Mouse (Mus musculus) midbrain, embryonic 12.5 days (tissue): ENCODE results near the gene Clasp2. TPM values are rescaled to one million over a fixed set of nuclear protein-coding genes. Genes with fewer than 3 reads are reported as not detected.

ENCODE experiments used
- ATAC-seq: fragments of 200-750 bp; cut with Nextera tagmentation; 2 replicates; pipeline ENCODE4 v1.8.0; 2017; ENCODE audit warnings: low read depth, moderate TSS enrichment, moderate library complexity; ENCODE audit not compliant: low FRiP score
- H3K27ac ChIP-seq: fragments of 300-500 bp; sonication (generic); replicated peaks from 2 replicates; pipeline ENCODE4 v1.5.1; 2016; ENCODE audit warnings: mild to moderate bottlenecking
- H3K27me3 ChIP-seq: fragments of 300-500 bp; sonication (generic); 2 replicates; pipeline ENCODE4 v1.6.1; 2016; ENCODE audit warnings: mild to moderate bottlenecking
- H3K36me3 ChIP-seq: fragments of 300-500 bp; sonication (generic); 2 replicates; pipeline ENCODE4 v1.6.1; 2016
- H3K4me1 ChIP-seq: fragments of 300-500 bp; sonication (generic); 2 replicates; pipeline ENCODE4 v1.6.1; 2016
- H3K4me2 ChIP-seq: fragments of 300-500 bp; sonication (generic); replicated peaks from 2 replicates; pipeline ENCODE4 v1.6.1; 2016; ENCODE audit warnings: mild to moderate bottlenecking, moderate library complexity
- H3K4me3 ChIP-seq: fragments of 300-500 bp; sonication (generic); 2 replicates; pipeline ENCODE4 v1.5.1; 2016; ENCODE audit warnings: mild to moderate bottlenecking
- H3K9ac ChIP-seq: fragments of 300-500 bp; sonication (generic); replicated peaks from 2 replicates; pipeline ENCODE4 v1.6.1; 2016; ENCODE audit warnings: mild to moderate bottlenecking, moderate library complexity
- H3K9me3 ChIP-seq: fragments of 300-500 bp; sonication (generic); 2 replicates; pipeline ENCODE4 v1.6.1; 2016; ENCODE audit warnings: mild to moderate bottlenecking
- WGBS: fragments of 180-500 bp; shearing (Covaris S2); methylation state at CpG from one replicate; pipeline ENCODE4 v1.1.7; 2016; 5-methylcytosine and 5-hydroxymethylcytosine counted together
- polyA plus RNA-seq: library from polyadenylated mRNA; unstranded; fragments of >200 nt; fragmentation: Nextera tagmentation; extraction: Ambion mirVana; gene quantifications from 2 replicates; pipeline ENCODE4 v1.2.1, GENCODE M21; 2016

The Clasp2 gene
- polyA plus RNA-seq, 1 experiment from 2014 or later: 78.8 TPM

- Histone ChIP-seq H3K4me1 (no peaks in the 10 kb centered on the region), H3K9me3 (no peaks in the 10 kb centered on the region), H3K9ac (no peak overlapping the region), H3K27me3 (no peaks in the 10 kb centered on the region), H3K4me2 (no peak overlapping the region), H3K27ac (no peak overlapping the region), H3K4me3 (no peak overlapping the region), H3K36me3 (no peaks in the 10 kb centered on the region)
- 90% methylated on average over 18 of the region's 18 CpGs for WGBS
- no peak for ATAC-seq
These were observed 14.1 kb upstream of the Clasp2 start for GRCm38 (mm10) chr9:113726991-113727680.

DNA sequence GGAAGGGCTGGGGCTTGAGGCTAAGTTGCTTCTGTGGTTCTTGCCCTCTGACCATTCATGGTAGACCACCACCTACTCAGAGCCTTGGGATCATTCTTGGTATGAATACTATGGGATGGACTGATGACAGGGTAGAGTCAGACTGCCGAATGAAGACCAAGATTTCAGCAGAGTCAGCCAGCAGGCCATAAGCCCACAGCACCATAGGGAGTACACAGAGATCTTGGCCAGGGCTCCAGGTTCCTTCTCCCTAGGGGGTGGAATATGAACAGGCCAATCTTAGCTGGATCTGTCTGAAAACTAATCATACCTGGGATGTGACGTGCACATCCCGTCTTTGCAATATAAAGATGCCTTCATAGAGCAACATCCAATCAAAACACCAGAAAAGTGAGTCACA is 9.7 kb upstream of the Clasp2 start:
- Histone ChIP-seq H3K27me3 (no peaks in the 10 kb centered on the region), H3K36me3 (no peaks in the 10 kb centered on the region), H3K27ac (no peak overlapping the region), H3K4me3 (no peak overlapping the region), H3K4me1 (no peaks in the 10 kb centered on the region), H3K9ac (no peak overlapping the region), H3K4me2 (no peak overlapping the region), H3K9me3 (no peaks in the 10 kb centered on the region)
- WGBS: 81% methylated on average over 3 of the region's 3 CpGs
- ATAC-seq: no peak

DNA sequence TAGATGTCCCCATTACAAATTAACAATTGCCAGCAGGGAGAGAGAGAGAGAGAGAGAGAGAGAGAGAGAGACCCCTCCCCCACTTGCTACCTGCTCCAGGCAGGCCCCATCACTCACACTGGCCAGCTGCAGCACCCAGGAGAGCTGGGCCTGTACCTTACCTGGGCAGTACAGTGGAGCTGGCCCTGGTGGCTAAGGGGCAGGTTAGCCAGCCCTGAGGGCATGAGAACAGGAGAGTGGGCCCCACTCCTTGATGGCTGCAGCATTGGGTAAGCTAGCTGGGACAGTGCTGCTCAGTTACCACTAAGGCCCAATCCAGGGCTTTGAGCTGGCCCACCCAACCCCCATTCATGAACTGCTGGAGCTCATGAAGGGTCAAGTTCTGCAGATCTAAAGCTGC is 5.4 kb upstream of the Clasp2 start:
- Histone ChIP-seq H3K4me3 (no peak overlapping the region), H3K9ac (no peak overlapping the region), H3K4me2 (no peak overlapping the region), H3K27me3 (no peaks in the 10 kb centered on the region), H3K27ac (no peak overlapping the region), H3K4me1 (peaks cover 4% of the 10 kb centered on the region), H3K36me3 (no peaks in the 10 kb centered on the region), H3K9me3 (no peaks in the 10 kb centered on the region)
- ATAC-seq: no peak

GRCm38 (mm10) chr9:113738021-113738420 is 3.3 kb upstream of the Clasp2 start:
- ATAC-seq: no peak
- no peak overlapping the region for H3K9ac ChIP-seq
- no peak overlapping the region for H3K27ac ChIP-seq
- H3K9me3 ChIP-seq: no peaks in the 10 kb centered on the region
- no peak overlapping the region for H3K4me2 ChIP-seq
- H3K36me3 ChIP-seq: no peaks in the 10 kb centered on the region
- H3K4me1 ChIP-seq: peaks cover 9% of the 10 kb centered on the region
- H3K27me3 ChIP-seq: no peaks in the 10 kb centered on the region
- WGBS: 71% methylated on average over 9 of the region's 9 CpGs
- H3K4me3 ChIP-seq: no peak overlapping the region

GRCm38 (mm10) chr9:113738941-113739340 is 2.3 kb upstream of the Clasp2 start:
- Histone ChIP-seq H3K27ac (no peak overlapping the region), H3K9me3 (no peaks in the 10 kb centered on the region), H3K36me3 (no peaks in the 10 kb centered on the region), H3K4me3 (no peak overlapping the region), H3K27me3 (no peaks in the 10 kb centered on the region), H3K9ac (no peak overlapping the region), H3K4me1 (peaks cover 15% of the 10 kb centered on the region), H3K4me2 (no peak overlapping the region)
- ATAC-seq: no peak
- 88% methylated on average over 6 of the region's 6 CpGs for WGBS

- WGBS: under 1% methylated on average over 61 of the region's 64 CpGs
- Histone ChIP-seq H3K27me3 (no peaks in the 10 kb centered on the region), H3K4me2 (peak overlapping the region; percentile 80), H3K27ac (peak overlapping the region; percentile 77), H3K9me3 (no peaks in the 10 kb centered on the region), H3K4me1 (peaks cover 15% of the 10 kb centered on the region), H3K9ac (peak overlapping the region; percentile 84), H3K36me3 (no peaks in the 10 kb centered on the region), H3K4me3 (peak overlapping the region; percentile 94)
- ATAC-seq: no peak; the same call in 1 of the 2 replicates
These were observed 414 bp downstream of the Clasp2 start for GRCm38 (mm10) chr9:113741637-113742137.

- peak overlapping the region; percentile 94 for H3K4me3 ChIP-seq
- peak overlapping the region; percentile 80 for H3K4me2 ChIP-seq
- 4% methylated on average over 17 of the region's 17 CpGs for WGBS
- no peaks in the 10 kb centered on the region for H3K36me3 ChIP-seq
- no peak overlapping the region for H3K27ac ChIP-seq
- no peak for ATAC-seq
- H3K4me1 ChIP-seq: peaks cover 15% of the 10 kb centered on the region
- peak overlapping the region; percentile 84 for H3K9ac ChIP-seq
- H3K9me3 ChIP-seq: no peaks in the 10 kb centered on the region
- no peaks in the 10 kb centered on the region for H3K27me3 ChIP-seq
These were observed 1.1 kb downstream of the Clasp2 start for GRCm38 (mm10) chr9:113742361-113742794.

DNA sequence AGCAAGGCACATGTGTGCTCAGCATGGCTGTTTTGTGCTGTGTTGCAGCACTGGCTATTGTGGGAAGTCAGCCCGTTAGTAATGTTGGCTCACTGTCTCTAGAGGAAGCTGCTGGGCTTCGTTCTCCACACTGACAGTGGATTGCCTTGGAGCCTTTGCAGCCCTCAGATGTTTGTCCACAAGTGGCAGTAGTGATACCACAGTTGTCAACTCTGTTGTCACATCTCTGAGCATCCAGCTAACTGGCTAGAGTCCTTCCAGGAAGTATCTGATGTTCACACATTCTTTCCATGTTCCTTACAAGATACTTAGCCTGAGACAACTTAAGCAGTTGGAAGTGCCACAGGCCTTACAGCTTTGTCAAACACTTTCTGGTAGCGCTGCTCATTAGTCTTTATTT is 2.0 kb downstream of the Clasp2 start:
- Histone ChIP-seq H3K4me2 (peak overlapping the region; percentile 80; the same call in 1 of the 2 replicates), H3K27ac (no peak overlapping the region), H3K9me3 (no peaks in the 10 kb centered on the region), H3K9ac (no peak overlapping the region), H3K36me3 (no peaks in the 10 kb centered on the region), H3K4me3 (no peak overlapping the region), H3K27me3 (no peaks in the 10 kb centered on the region), H3K4me1 (peaks cover 15% of the 10 kb centered on the region)
- ATAC-seq: no peak
- WGBS: 56% methylated on average over 3 of the region's 3 CpGs

DNA sequence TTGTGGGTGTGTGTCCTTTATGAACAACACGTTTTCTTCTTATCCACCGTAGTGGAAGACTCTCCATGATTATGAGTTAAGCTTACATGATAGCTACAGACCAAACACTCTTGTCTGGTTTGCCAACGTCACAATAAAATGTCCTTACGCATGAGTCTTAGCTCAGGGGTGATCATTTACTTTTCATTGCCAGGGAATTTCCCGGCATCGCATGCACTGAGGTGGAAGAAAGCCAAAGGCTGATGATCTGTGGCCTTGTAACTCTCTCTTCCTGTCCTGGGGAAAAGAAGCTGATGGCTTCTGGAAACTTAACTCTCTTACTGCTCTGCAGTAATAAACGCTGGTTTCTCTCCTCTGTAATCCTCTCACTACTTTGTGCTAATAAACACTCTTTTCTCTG is 8.1 kb downstream of the Clasp2 start:
- 86% methylated on average over 7 of the region's 7 CpGs for whole genome bisulfite sequencing

GRCm38 (mm10) chr9:113755888-113756719 is 14.8 kb downstream of the Clasp2 start:
- WGBS: 90% methylated on average over 15 of the region's 15 CpGs
- no peak overlapping the region for H3K27ac ChIP-seq
- no peaks in the 10 kb centered on the region for H3K9me3 ChIP-seq
- H3K36me3 ChIP-seq: peaks cover 12% of the 10 kb centered on the region; the same call in 1 of the 2 replicates
- no peak overlapping the region for H3K9ac ChIP-seq
- no peaks in the 10 kb centered on the region for H3K4me1 ChIP-seq
- ATAC-seq: no peak
- H3K4me2 ChIP-seq: no peak overlapping the region
- no peak overlapping the region for H3K4me3 ChIP-seq
- H3K27me3 ChIP-seq: no peaks in the 10 kb centered on the region

More for the DNA sequence above, 8.1 kb downstream of the Clasp2 start:
- H3K9ac ChIP-seq: no peak overlapping the region
- no peak overlapping the region for H3K4me2 ChIP-seq
- H3K9me3 ChIP-seq: no peaks in the 10 kb centered on the region
- H3K36me3 ChIP-seq: peaks cover 5% of the 10 kb centered on the region
- no peak overlapping the region for H3K27ac ChIP-seq
- no peaks in the 10 kb centered on the region for H3K27me3 ChIP-seq
- H3K4me1 ChIP-seq: no peaks in the 10 kb centered on the region
- no peak for ATAC-seq
- no peak overlapping the region for H3K4me3 ChIP-seq

DNA sequence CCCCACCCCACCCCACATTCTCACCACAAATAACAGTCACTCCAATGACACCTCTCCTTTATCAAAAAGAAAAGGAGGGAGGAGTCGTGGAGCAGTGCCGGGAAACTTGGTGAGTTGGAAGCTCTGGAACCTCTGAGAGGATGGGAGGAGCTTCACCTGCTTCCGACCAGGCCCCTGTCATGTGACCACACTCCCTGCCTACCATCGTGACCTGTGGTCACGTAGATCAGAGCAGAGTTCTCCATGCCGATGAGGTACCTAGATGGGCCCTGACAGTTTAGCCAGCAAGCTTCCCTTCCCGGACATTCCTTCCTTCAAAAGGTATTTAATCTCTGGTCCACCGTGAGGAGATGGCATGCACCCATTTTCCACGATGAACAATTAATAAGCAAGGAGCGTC is 17.2 kb downstream of the Clasp2 start:
- Histone ChIP-seq H3K36me3 (peaks cover 12% of the 10 kb centered on the region; the same call in 1 of the 2 replicates), H3K9me3 (no peaks in the 10 kb centered on the region), H3K27me3 (no peaks in the 10 kb centered on the region), H3K4me3 (no peak overlapping the region), H3K27ac (no peak overlapping the region), H3K4me2 (no peak overlapping the region), H3K9ac (no peak overlapping the region), H3K4me1 (no peaks in the 10 kb centered on the region)
- ATAC-seq: no peak
- WGBS: 96% methylated on average over 10 of the region's 10 CpGs

- Histone ChIP-seq H3K4me3 (no peak overlapping the region), H3K4me2 (no peak overlapping the region), H3K27ac (no peak overlapping the region), H3K9ac (no peak overlapping the region), H3K4me1 (no peaks in the 10 kb centered on the region), H3K27me3 (no peaks in the 10 kb centered on the region), H3K9me3 (no peaks in the 10 kb centered on the region), H3K36me3 (peaks cover 12% of the 10 kb centered on the region; the same call in 1 of the 2 replicates)
- 100% methylated on average over 1 of the region's 1 CpGs for WGBS
- ATAC-seq: no peak
These were observed 18.4 kb downstream of the Clasp2 start for GRCm38 (mm10) chr9:113759684-113760083.
